Mouse (Mus musculus) erythroblast, embryonic 14.5 days (primary cell): ENCODE results near the gene Aggf1. TPM values are rescaled to one million over a fixed set of nuclear protein-coding genes. Genes with fewer than 3 reads are reported as not detected.

Source experiments
- H3K27me3 ChIP-seq: 2 replicates; pipeline ENCODE4 v1.6.1; 2012; ENCODE audit warnings: inconsistent platforms; ENCODE audit not compliant: control insufficient read depth
- H3K36me3 ChIP-seq: 2 replicates; pipeline ENCODE4 v1.6.1; 2012; ENCODE audit warnings: mild to moderate bottlenecking, inconsistent platforms; ENCODE audit not compliant: control insufficient read depth
- H3K4me1 ChIP-seq: 2 replicates; pipeline ENCODE4 v1.6.1; 2012; ENCODE audit warnings: inconsistent platforms; ENCODE audit not compliant: control insufficient read depth
- H3K4me3 ChIP-seq: replicated peaks from 2 replicates; pipeline ENCODE3; 2012; ENCODE audit warnings: moderate library complexity, mild to moderate bottlenecking, inconsistent platforms
- H3K9me3 ChIP-seq: 2 replicates; pipeline ENCODE4 v1.6.1; 2012; ENCODE audit warnings: low read length, inconsistent platforms, mixed read lengths; ENCODE audit not compliant: control insufficient read depth
- GATA1 ChIP-seq: IDR thresholded peaks from 2 replicates; pipeline ENCODE4 v1.6.1; 2012; ENCODE audit warnings: low read length, inconsistent platforms, mixed read lengths
- TAL1 ChIP-seq: IDR thresholded peaks from 3 replicates; pipeline ENCODE4 v1.6.1; 2012; ENCODE audit warnings: low read length, inconsistent platforms, mixed read lengths
- polyA plus RNA-seq: library from polyadenylated mRNA; stranded (reverse); fragments of >175 nt; gene quantifications from 2 replicates; pipeline ENCODE4 v1.2.3, GENCODE M21; 2012

The Aggf1 gene
- polyA plus RNA-seq, 1 experiment, result 0.89 TPM

DNA sequence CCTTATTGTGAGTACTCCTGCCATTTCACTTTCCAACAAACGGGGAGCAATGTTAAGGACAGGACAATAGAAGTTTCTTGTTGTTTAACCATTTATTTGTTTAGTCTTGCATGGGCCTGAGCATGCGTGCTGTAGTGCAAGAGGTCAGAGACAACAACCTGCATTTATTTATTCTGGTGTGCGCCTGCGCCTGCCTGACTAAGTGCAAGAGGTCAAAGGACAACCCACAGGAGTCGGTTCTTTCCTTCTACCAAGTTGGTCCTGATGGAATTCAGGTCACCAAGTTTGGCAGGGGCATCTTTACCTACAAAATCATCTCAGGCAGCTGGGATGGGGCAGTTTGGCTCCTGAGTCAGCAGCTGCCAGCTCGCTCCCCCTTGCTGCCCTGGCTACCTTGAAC lies 29.3 kb downstream of the Aggf1 start:
- Histone ChIP-seq H3K9me3 (no peaks in the 10 kb centered on the region), H3K36me3 (peaks cover 21% of the 10 kb centered on the region), H3K4me1 (peaks cover 4% of the 10 kb centered on the region; the same call in 1 of the 2 replicates), H3K4me3 (no peak overlapping the region), H3K27me3 (no peaks in the 10 kb centered on the region)
- TF ChIP-seq GATA1 (no peak), TAL1 (no peak)

DNA sequence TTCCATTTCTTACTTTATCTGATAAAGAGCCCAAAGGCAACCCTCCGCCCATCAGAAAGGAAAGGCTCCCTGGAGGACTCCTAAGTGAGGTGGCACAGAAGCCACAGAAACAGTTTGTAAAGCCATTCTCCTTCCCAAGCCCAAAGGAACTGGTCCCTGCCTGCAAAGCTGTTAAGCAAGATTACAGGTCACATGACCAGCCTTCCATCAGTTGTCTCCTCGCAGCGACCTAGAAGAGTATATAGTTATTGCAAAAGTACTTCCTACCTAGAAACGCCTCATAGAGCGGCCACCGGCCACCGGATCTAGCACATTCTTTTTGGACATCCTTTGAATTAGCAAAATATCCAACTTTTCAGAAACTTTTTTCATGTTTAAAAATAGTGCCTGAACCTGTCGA lies 31.7 kb downstream of the Aggf1 start:
- no peak for TF ChIP-seq TAL1
- peaks cover 4% of the 10 kb centered on the region for H3K4me1 ChIP-seq
- H3K9me3 ChIP-seq, result no peaks in the 10 kb centered on the region
- no peaks in the 10 kb centered on the region for H3K27me3 ChIP-seq
- peaks cover 5% of the 10 kb centered on the region for H3K36me3 ChIP-seq
- H3K4me3 ChIP-seq, result no peak overlapping the region

GRCm38 (mm10) chr13:95336122-95336677 lies 39.0 kb downstream of the Aggf1 start:
- H3K36me3 ChIP-seq, result peaks cover 12% of the 10 kb centered on the region; the same call in 1 of the 2 replicates
- TF ChIP-seq TAL1 (no peak), GATA1 (no peak)
- no peaks in the 10 kb centered on the region for H3K9me3 ChIP-seq
- no peak overlapping the region for H3K4me3 ChIP-seq
- no peaks in the 10 kb centered on the region for H3K27me3 ChIP-seq
- no peaks in the 10 kb centered on the region; the same call in none of the 2 replicates for H3K4me1 ChIP-seq

DNA sequence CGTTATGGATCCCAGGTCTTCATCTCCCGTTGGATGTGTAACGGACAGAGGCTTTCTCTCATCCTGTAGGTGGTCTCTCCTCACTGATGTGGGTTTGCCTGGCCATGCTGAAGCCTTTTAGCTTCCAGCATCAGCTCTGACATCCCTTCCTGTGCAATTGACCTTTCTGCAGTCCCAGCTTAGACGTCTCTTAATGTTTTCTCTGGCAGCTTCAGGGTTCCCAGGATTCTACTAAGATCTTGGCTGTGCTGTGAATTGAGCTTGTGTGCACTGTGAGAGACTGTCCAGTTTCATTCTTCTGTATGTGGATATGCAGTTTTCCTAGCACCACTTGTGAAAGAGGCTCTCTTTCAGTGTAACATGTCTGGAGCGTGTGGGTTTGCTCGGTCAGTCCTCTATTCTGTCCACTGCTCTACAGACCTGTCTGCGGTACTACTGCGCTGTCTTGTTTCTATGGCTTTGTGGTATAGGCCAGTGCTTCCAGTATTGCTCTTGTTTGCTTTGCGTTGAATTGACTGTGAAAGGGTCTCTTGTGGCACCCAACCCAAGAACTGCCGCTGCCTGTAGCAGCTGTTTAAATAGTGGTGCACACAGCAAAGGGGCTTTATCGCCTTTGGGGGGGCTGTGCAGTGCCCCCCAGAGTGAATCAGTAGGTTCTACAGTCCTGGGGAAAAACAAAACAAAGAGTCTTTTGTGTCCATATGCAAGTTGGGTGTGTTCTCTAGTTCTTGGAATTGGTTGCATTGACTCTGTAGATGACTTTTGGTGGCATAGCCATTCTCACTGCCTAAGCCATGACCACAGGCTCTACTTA lies 42.9 kb downstream of the Aggf1 start:
- no peak overlapping the region for H3K4me3 ChIP-seq
- peaks cover 1% of the 10 kb centered on the region for H3K27me3 ChIP-seq
- no peaks in the 10 kb centered on the region for H3K4me1 ChIP-seq
- H3K36me3 ChIP-seq, result peaks cover 8% of the 10 kb centered on the region; the same call in 1 of the 2 replicates
- H3K9me3 ChIP-seq, result no peaks in the 10 kb centered on the region
- TF ChIP-seq GATA1 (no peak), TAL1 (no peak)

- Histone ChIP-seq H3K4me1 (no peaks in the 10 kb centered on the region), H3K36me3 (no peaks in the 10 kb centered on the region; the same call in 1 of the 2 replicates), H3K9me3 (no peaks in the 10 kb centered on the region), H3K4me3 (no peak overlapping the region), H3K27me3 (peaks cover 18% of the 10 kb centered on the region)
- TF ChIP-seq GATA1, result no peak
- no peak for TF ChIP-seq TAL1
These were observed 44.6 kb downstream of the Aggf1 start for GRCm38 (mm10) chr13:95330507-95330906.

GRCm38 (mm10) chr13:95328767-95329166 lies 46.4 kb downstream of the Aggf1 start:
- Histone ChIP-seq H3K36me3 (no peaks in the 10 kb centered on the region; the same call in 1 of the 2 replicates), H3K4me1 (peaks cover 8% of the 10 kb centered on the region)

GRCm38 (mm10) chr13:95327345-95327741 lies 47.8 kb downstream of the Aggf1 start:
- H3K4me3 ChIP-seq, result peak overlapping the region; percentile 9
- peaks cover 8% of the 10 kb centered on the region for H3K4me1 ChIP-seq

More at GRCm38 (mm10) chr13:95328767-95329166, 46.4 kb downstream of the Aggf1 start:
- Histone ChIP-seq H3K9me3 (no peaks in the 10 kb centered on the region), H3K4me3 (no peak overlapping the region), H3K27me3 (peaks cover 31% of the 10 kb centered on the region)
- TF ChIP-seq GATA1, result no peak
- TF ChIP-seq TAL1, result no peak

DNA sequence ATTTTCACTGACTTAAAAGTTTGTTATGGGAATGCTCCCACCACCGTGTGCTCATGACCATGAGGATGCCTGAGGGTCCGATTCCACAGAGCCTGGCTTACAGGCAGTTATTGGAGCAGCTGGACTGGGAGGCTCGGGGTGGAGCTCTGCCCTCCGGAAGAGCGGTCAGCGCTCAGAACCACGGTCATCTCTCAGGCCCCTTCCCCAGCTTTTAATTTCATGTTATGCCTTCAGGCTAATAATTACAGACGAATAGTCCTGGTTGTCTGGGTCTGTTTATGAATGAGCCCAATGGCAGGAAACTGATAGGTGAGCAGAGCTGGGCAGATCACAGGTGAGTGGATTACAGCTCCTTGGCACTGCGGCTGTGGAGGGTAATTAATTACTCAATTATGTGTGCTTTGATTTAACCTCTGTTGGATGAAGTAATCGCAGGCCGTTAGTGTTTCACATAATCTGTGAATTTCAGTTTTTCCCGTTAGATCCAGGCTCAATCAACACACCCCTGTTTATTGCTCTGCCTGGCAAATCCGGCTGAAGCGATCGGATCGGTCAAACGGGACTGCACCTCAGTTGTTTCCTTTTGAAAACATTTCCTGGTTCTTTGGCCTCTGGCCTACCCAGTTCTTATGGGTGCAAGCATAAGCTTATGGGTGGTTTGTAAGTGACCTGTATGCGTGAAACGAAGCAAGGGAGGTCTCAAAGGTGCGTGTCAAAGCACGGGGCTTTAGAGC lies 48.4 kb downstream of the Aggf1 start:
- Histone ChIP-seq H3K4me3 (peak overlapping the region; percentile 9), H3K27me3 (peaks cover 31% of the 10 kb centered on the region), H3K4me1 (peaks cover 8% of the 10 kb centered on the region), H3K36me3 (no peaks in the 10 kb centered on the region; the same call in 1 of the 2 replicates), H3K9me3 (no peaks in the 10 kb centered on the region)
- TF ChIP-seq TAL1 (no peak), GATA1 (no peak)

More at GRCm38 (mm10) chr13:95327345-95327741, 47.8 kb downstream of the Aggf1 start:
- H3K9me3 ChIP-seq, result no peaks in the 10 kb centered on the region
- peaks cover 31% of the 10 kb centered on the region for H3K27me3 ChIP-seq
- TF ChIP-seq TAL1 (no peak), GATA1 (no peak)
- no peaks in the 10 kb centered on the region; the same call in 1 of the 2 replicates for H3K36me3 ChIP-seq
